ENCODE assay signal across 9 mouse cellular contexts in the genomic region with DNA sequence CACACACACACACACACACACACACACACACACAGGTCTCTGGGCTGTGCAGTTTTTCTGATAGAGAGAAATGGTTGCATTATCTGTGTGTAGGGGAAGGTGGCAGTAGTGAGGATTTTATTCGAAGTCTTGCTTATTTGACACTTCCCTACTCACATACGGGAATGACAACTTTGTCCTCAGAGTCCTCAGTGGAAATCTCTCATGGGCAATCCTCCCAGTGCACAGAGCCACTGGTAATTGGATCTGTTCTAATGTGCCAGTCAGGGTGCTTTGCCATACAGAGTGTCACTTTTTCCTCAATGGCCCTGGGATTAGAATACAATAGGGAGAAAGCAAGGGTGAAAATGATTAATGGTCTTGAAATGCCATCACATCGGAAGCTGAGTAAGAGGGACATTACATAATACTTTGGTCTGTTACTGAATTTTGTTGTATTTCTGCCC.
DNase-seq lines count a peak whose midpoint lies in the region; ATAC-seq and TF ChIP-seq lines count a peak whose summit lies in the region.
"Had no signal": no experiment of that assay in that cellular context is flagged by ENCODE, and none has a peak within 500 bp of the region (broad histone marks: within the 10 kb centered on the region; RNA-seq: fewer than 3 reads in every experiment).

No protein-coding gene starts in this region.

- H3K9me3 ChIP-seq in forebrain, embryonic 11.5 days (ENCODE audit: control insufficient read depth, low read length): no peaks in the 10 kb centered on the region
- no peaks in the 10 kb centered on the region for H3K9me3 ChIP-seq in forebrain, embryonic 12.5 days
- no peaks in the 10 kb centered on the region for H3K9me3 ChIP-seq in limb, embryonic 14.5 days (ENCODE audit: control insufficient read depth, low read length)
- H3K9me3 ChIP-seq in limb, embryonic 10.5 days (replicated peaks): no peaks in the 10 kb centered on the region
- H3K9me3 ChIP-seq in midbrain, postnatal 0 days (ENCODE audit: low read length): no peaks in the 10 kb centered on the region
- H3K9me3 ChIP-seq: megakaryocyte, embryonic 14.5 days had no signal

- ATAC-seq in forebrain, embryonic 11.5 days (replicated peaks; ENCODE audit: low FRiP score): 0 out of 2 replicates have a peak, but pooled peaks have one; percentile 10
- no peak for ATAC-seq in forebrain, embryonic 12.5 days (ENCODE audit: low FRiP score)
- 0 out of 2 replicates have a peak, but pooled peaks have one; percentile 23 for ATAC-seq in limb, embryonic 14.5 days (ENCODE audit: low FRiP score, low read depth)
- ATAC-seq in midbrain, postnatal 0 days (ENCODE audit: low FRiP score): no peak

- H3K27me3 ChIP-seq in forebrain, embryonic 11.5 days (ENCODE audit: control insufficient read depth, insufficient read depth, low read length): no peaks in the 10 kb centered on the region
- no peaks in the 10 kb centered on the region for H3K27me3 ChIP-seq in forebrain, embryonic 12.5 days
- H3K27me3 ChIP-seq in limb, embryonic 14.5 days (ENCODE audit: control insufficient read depth, insufficient read depth, low read length): no peaks in the 10 kb centered on the region
- no peaks in the 10 kb centered on the region for H3K27me3 ChIP-seq in limb, embryonic 10.5 days (ENCODE audit: low read depth, poor library complexity, severe bottlenecking)
- H3K27me3 ChIP-seq in midbrain, postnatal 0 days (ENCODE audit: insufficient read depth, low read length): no peaks in the 10 kb centered on the region
- H3K27me3 ChIP-seq: megakaryocyte, embryonic 14.5 days had no signal

- H3K4me1 ChIP-seq in forebrain, embryonic 11.5 days (replicated peaks; ENCODE audit: control insufficient read depth, insufficient read depth, low read length): peaks cover 2% of the 10 kb centered on the region; the same call in 1 of the 2 replicates
- peaks cover 15% of the 10 kb centered on the region for H3K4me1 ChIP-seq in forebrain, embryonic 12.5 days
- peaks cover 3% of the 10 kb centered on the region; the same call in 1 of the 2 replicates for H3K4me1 ChIP-seq in limb, embryonic 14.5 days (ENCODE audit: control insufficient read depth, insufficient read depth, low read length)
- no peaks in the 10 kb centered on the region for H3K4me1 ChIP-seq in limb, embryonic 10.5 days
- H3K4me1 ChIP-seq in cortical plate, adult 2 months (ENCODE audit: control insufficient read depth, insufficient read depth, low read length): peaks cover 4% of the 10 kb centered on the region
- H3K4me1 ChIP-seq in midbrain, postnatal 0 days (ENCODE audit: insufficient read depth, low read length): no peaks in the 10 kb centered on the region
- H3K4me1 ChIP-seq: megakaryocyte, embryonic 14.5 days had no signal

- 0 out of 2 replicates have a peak, but pooled peaks have one; percentile 10 for TF ChIP-seq CTCF in cortical plate, adult 2 months (IDR thresholded peaks at IDR 0.05; ENCODE audit: extremely low read depth, insufficient read depth, low read length)
- TF ChIP-seq CTCF in midbrain, postnatal 0 days (IDR thresholded peaks at IDR 0.05): peak; percentile 60

- DNase-seq in forebrain, embryonic 11.5 days (ENCODE audit: low spot score): no peak
- DNase-seq in limb, embryonic 14.5 days (ENCODE audit: low spot score): no peak
- DNase-seq in limb, embryonic 10.5 days (ENCODE audit: low spot score): no peak
- peak; percentile 58 for DNase-seq in midbrain, postnatal 0 days (ENCODE audit: low spot score)
- no peak for DNase-seq in embryo, embryonic 10.5 days (ENCODE audit: low spot score)
- DNase-seq in left cerebral cortex, adult 8-10 months (ENCODE audit: low spot score in 2 of 2): no peak

- 36% methylated on average over 3 of the region's 3 CpGs for WGBS in forebrain, embryonic 11.5 days
- 33% methylated on average over 3 of the region's 3 CpGs for WGBS in forebrain, embryonic 12.5 days
- WGBS in limb, embryonic 14.5 days: 59% methylated on average over 3 of the region's 3 CpGs
- WGBS in limb, embryonic 10.5 days: 74% methylated on average over 3 of the region's 3 CpGs
- 12% methylated on average over 3 of the region's 3 CpGs for WGBS in midbrain, postnatal 0 days

- H3K4me3 ChIP-seq in forebrain, embryonic 11.5 days (ENCODE audit: low read depth, low read length): no peak overlapping the region
- H3K4me3 ChIP-seq in forebrain, embryonic 12.5 days (replicated peaks): no peak overlapping the region
- no peak overlapping the region for H3K4me3 ChIP-seq in limb, embryonic 14.5 days (replicated peaks; ENCODE audit: low read length)
- no peak overlapping the region for H3K4me3 ChIP-seq in limb, embryonic 10.5 days
- no peak overlapping the region for H3K4me3 ChIP-seq in cortical plate, adult 2 months (ENCODE audit: insufficient read depth, low read length)
- no peak overlapping the region for H3K4me3 ChIP-seq in midbrain, postnatal 0 days (ENCODE audit: low read depth, low read length)
- H3K4me3 ChIP-seq: megakaryocyte, embryonic 14.5 days had no signal

- H3K36me3 ChIP-seq in forebrain, embryonic 11.5 days (ENCODE audit: control insufficient read depth, insufficient read depth, low read length): no peaks in the 10 kb centered on the region
- H3K36me3 ChIP-seq in forebrain, embryonic 12.5 days (replicated peaks): no peaks in the 10 kb centered on the region
- H3K36me3 ChIP-seq in limb, embryonic 14.5 days (ENCODE audit: control insufficient read depth, insufficient read depth, low read length): no peaks in the 10 kb centered on the region
- H3K36me3 ChIP-seq in limb, embryonic 10.5 days: no peaks in the 10 kb centered on the region
- no peaks in the 10 kb centered on the region for H3K36me3 ChIP-seq in midbrain, postnatal 0 days (ENCODE audit: insufficient read depth, low read length)

- H3K27ac ChIP-seq in forebrain, embryonic 11.5 days (ENCODE audit: low read depth, low read length): no peak overlapping the region
- no peak overlapping the region for H3K27ac ChIP-seq in forebrain, embryonic 12.5 days
- no peak overlapping the region for H3K27ac ChIP-seq in limb, embryonic 14.5 days (replicated peaks; ENCODE audit: low read depth, low read length)
- no peak overlapping the region for H3K27ac ChIP-seq in limb, embryonic 10.5 days
- no peak overlapping the region for H3K27ac ChIP-seq in cortical plate, adult 2 months (ENCODE audit: insufficient read depth, low read length)
- no peak overlapping the region for H3K27ac ChIP-seq in midbrain, postnatal 0 days (ENCODE audit: low read depth, low read length)

- no peak overlapping the region for H3K4me2 ChIP-seq in forebrain, embryonic 11.5 days (ENCODE audit: low read depth, low read length, severe bottlenecking)
- no peak overlapping the region for H3K4me2 ChIP-seq in forebrain, embryonic 12.5 days
- H3K4me2 ChIP-seq in limb, embryonic 14.5 days (replicated peaks; ENCODE audit: low read depth, low read length, severe bottlenecking): no peak overlapping the region
- no peak overlapping the region for H3K4me2 ChIP-seq in midbrain, postnatal 0 days (ENCODE audit: low read depth, low read length, poor library complexity, severe bottlenecking)

- no peak overlapping the region for H3K9ac ChIP-seq in forebrain, embryonic 11.5 days (ENCODE audit: low read length)
- H3K9ac ChIP-seq in forebrain, embryonic 12.5 days: no peak overlapping the region
- no peak overlapping the region for H3K9ac ChIP-seq in limb, embryonic 14.5 days (ENCODE audit: low read depth, low read length, severe bottlenecking)
- no peak overlapping the region for H3K9ac ChIP-seq in midbrain, postnatal 0 days (replicated peaks; ENCODE audit: low read length, poor library complexity, severe bottlenecking)

- no peak for TF ChIP-seq POLR2A in limb, embryonic 14.5 days (IDR thresholded peaks at IDR 0.05; ENCODE audit: borderline replicate concordance, extremely low read depth, insufficient read depth, insufficient read length)
- no peak for TF ChIP-seq POLR2A in cortical plate, adult 2 months (IDR thresholded peaks at IDR 0.05; ENCODE audit: extremely low read depth, insufficient read depth, low read length)

Comparison
In these comparisons a context has a peak if more than half of its experiments do, and no peak if none do; other contexts are left out.
1. ATAC-seq: peak in forebrain, embryonic 11.5 days (single experiment) and limb, embryonic 14.5 days (single experiment); none in forebrain, embryonic 12.5 days (single experiment) and midbrain, postnatal 0 days (single experiment).